Mouse (Mus musculus) thymus, postnatal 14 days (tissue): ENCODE results near the gene Mtfr1l.

ENCODE experiments used
- DNase-seq: peaks from one replicate; pipeline ENCODE4 v3.0.0; 2021

The Mtfr1l gene

GRCm38 (mm10) chr4:134534932-134535786, at the start of gene Mtfr1l:
Gene Mtfr1l, minus strand, starts transcription at chr4:134535387.
- peak; percentile 97 for DNase-seq

GRCm38 (mm10) chr4:134583513-134583912, 48.3 kb upstream of the Mtfr1l start:
- DNase-seq = peak; percentile 57

- no peak for DNase-seq
These were observed 46.2 kb upstream of the Mtfr1l start for GRCm38 (mm10) chr4:134581365-134581764.

DNA sequence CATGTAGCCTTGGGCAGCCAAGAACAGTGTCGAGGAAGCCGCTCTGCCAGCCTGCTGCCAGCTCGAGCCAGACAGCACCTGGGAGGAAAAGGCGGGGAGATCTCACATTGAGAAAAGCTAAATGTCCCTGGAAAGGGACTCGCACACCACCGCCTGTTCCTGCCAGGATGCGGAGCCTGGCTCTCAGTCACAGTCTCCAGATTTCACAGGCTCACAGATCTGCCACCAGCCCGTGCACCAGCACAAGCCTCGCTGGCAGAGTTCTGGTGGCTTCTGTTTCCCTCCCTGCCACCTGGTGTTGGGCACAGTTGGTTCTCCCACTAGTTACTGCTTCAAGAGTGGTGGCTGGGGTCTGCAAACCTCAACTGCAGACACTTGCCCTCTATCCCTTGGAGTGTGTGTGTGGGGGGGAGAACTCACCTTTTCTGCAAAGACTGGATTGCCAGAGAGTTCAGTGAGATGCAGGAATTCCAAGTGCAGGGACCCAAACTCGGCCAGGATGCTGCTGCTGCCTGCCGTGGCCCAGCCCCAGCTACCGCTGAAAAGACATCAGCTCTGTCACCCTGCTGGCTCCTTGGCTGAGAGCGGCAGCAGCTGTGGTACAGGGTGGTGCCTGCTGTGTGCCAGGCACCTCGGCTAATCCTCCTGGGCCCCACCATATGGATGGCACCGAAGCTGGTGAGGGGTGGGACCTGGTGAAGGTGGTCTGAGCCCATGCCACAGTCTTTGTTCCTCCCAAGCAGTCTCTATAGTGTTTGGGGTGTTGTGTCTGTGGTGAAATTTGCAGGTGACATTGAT, 45.4 kb upstream of the Mtfr1l start:
- no peak for DNase-seq

DNA sequence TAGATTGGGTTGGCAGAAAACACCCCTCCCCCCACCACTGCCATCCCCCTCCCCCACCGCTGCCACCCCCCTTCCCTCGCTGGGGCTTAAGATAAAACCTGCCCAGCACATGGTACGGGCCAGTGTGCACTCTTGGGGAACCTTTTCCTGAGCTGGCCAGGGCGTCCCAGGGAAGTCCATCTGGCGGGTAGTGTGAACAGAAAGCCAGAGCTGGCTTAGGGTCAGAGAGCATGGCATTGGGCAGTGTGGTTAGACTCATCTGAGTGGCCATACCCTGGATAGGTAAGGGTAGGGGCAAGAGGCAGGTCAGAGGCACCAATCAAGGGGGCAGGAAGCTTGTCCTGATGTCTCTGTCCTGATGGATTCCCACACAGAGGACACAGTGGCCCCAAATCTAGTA, 44.4 kb upstream of the Mtfr1l start:
- DNase-seq = no peak

GRCm38 (mm10) chr4:134579212-134579611, 44.0 kb upstream of the Mtfr1l start:
- no peak for DNase-seq

DNA sequence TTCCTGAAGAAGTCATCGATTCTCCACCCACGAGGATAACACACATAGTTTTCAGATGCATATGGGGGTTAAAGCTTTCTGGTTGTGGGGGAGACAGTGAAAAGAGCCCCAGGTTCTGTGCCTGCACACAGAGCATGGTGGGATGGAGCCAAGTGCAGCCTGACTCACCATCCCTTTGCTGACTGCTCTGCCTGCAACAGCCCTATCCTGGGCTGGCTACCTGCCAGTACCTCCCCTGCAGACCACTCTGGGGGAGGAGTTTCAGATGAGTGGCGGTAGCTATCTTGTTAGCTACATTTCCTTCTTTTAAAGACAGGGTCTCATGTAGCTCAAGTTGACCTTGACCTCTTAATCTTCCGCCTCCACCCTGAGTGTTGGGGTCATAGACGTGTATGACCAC, 43.2 kb upstream of the Mtfr1l start:
- DNase-seq = no peak

GRCm38 (mm10) chr4:134577281-134577680, 42.1 kb upstream of the Mtfr1l start:
- DNase-seq = no peak

DNA sequence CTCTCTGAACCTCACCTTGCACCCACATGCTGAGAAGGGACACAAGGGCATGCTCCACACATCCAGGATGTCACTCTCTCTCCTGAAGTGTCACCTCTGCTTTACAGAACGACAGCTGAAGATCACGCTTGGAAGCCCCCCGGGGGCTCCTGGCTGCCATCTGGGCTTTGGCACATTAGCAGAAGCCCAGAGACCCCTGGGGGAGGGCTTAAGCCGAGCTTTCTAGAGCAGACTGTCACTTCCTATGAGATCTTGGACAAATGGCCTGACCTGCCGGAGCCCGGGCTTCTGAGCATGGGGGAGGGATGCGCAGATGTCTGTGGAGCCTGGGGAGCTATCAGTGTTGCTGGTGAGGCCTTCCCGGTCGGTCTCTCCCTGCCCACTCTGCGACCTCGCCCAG, 40.3 kb upstream of the Mtfr1l start:
- no peak for DNase-seq

DNA sequence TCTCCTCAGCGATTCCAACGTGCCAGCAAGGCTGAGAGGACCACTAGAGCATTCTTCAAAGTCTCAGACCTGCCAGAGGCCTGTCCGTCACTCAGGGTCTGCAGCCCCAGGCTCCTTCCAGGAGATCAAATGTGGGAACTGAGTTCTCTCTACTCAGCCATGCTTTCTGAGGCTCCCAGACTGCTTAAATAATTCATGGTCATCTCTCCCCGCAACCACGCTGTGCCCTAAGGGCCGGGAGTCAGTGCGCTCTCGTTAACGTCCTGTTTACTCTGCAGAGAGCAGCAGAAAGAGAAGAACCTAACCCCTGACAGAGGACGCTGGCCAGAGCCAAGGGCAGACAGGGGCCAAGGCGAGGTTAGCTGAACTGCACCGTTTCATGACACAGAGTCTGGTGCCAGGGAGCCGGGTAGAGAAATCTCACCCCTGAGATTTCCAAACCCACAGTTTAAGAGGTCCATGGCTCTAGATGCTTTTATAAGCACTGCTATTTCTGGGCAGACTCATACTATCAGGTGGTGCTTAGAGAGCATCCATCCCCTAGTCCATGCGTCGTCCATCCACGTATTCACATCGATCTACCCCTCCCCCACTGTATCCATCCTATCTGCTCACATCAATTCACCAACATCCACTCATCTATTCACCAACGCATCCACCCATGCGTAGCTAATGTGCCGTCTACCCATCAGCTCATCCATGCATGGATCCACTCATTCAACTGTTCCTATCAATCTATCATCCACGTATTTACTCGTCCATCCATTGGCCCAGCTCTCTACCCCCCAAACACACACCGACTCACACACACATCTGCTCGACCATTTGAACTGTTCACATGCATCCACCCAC, 37.5 kb upstream of the Mtfr1l start:
- no peak for DNase-seq

GRCm38 (mm10) chr4:134570704-134571451, 35.7 kb upstream of the Mtfr1l start:
- no peak for DNase-seq

DNA sequence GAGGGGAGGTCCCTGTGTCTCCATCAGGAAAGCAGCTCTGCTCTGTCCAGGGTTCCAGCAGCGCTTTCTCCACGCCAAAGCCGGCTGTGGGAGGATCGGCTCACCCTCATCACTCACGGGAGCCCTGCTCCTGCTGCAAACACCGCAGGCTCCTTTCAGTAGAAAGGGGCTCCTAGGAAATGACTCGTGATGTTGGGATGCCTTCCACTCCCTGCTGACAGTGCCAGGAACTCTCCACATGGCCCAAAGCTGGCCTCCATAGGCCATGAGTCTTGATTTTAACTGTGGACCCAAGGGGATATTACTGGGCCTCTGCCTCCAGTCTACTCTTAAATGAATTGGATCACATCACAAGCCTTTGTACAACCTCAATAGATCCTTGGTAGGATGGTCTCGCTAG, 34.6 kb upstream of the Mtfr1l start:
- DNase-seq = no peak

- DNase-seq = peak; percentile 24
These were observed 34.0 kb upstream of the Mtfr1l start for GRCm38 (mm10) chr4:134569205-134569604.

DNA sequence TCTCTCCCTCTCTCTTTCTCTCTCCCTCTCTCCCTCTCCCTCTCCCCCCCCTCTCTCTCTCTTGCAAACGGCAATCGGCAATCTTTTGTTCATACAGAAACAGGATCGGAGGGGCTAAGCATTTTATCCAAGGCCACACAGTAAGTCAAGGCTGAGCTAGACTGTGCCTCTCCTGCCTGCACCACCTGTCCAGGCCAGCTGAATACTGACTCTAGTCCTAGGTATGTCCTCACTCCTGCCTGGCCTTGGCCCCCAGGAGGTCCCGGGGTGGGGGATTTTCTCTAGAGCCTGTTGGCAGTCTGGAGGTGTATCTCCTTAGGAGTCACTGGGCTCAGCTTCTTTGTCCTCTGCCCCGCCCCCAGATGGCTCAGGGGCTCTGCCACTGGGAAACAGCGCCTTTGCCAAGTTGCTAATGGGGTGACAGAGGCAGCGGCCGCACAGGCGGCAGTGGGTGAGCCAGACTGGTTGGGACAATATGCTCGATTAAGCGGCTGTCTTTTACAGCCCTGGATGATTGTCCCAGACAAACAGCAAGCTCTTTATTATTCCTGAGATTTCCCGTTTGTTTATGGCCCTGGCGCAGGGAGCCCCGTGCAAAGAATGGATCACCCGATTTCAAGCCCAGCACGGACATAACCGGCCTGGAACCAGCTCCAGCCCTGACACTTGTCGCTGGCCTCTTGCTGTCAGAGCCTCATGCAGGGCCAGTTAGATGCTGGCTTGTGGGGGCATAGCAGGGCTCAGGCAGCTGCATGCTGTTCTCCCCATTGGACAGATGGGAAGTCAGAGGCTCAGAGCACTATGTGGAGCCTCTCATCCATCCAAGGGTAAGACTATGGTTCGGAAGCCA, 32.4 kb upstream of the Mtfr1l start:
- no peak for DNase-seq

- DNase-seq = no peak
These were observed 28.9 kb upstream of the Mtfr1l start for GRCm38 (mm10) chr4:134564093-134564492.

DNA sequence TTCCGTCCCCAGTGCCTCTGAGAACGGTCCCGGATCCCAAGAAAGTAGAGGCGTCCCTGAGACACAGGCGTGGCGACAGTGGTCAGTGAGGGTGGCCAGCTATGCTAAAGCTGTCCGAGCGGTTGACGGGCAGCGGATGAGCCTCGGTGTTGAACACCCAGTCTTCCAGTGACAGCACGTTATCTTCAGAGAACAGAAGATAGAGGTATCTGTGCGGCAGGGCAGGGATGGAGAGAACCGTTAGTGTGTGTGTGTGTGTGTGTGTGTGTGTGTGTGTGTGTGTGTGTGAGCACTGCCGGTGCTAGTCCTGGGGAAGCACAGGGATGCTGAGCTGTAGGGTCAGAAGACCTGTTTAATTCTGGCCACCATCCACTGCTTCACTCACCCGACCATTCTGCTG, 28.4 kb upstream of the Mtfr1l start:
- no peak for DNase-seq

GRCm38 (mm10) chr4:134562014-134562413, 26.8 kb upstream of the Mtfr1l start:
- no peak for DNase-seq

DNA sequence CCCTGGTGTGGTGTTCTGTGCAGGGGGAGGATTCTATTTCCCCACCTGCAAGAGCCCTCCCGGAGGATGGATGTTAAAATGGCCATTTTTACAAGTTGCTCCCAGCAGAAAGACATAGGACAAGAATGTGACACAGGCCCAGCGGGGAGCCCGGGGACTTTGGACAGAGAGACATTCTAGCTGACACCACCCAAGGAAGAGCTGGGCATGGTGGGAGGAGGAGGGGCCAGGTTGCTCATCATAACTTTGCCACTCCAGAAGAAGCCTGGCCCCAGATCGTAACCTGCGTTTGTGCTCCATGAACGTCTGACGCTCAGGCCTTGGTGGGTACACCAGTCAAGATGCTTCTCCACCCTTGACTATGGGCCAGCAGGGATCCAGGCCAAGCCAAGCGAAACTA, 25.5 kb upstream of the Mtfr1l start:
- no peak for DNase-seq

GRCm38 (mm10) chr4:134559154-134559553, 24.0 kb upstream of the Mtfr1l start:
- DNase-seq = no peak

DNA sequence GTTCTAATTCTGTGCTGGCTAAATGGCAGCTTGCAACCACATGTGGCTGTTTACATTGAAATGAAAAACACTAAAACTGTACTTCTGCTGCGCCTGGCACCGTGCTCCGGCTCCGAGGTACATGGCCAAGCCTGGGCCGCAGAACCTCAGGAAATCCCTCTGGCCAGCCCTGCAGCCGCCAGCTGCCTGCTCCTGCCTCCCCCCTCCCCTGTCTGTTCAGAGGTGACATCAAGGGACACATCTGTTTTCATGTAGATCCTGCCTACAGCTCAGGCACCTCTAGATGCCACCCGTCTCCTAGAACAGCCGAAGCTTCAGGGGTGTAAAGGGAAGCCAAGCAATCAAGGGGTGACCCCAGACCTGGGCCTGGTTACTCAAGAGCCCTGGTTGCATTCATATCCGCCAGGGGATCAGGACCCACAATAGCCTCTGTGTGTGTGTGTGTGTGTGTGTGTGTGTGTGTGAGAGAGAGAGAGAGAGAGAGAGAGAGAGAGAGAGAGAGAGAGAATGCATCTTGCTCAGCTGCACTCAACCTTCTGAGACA, 23.5 kb upstream of the Mtfr1l start:
- DNase-seq = peak; percentile 66

GRCm38 (mm10) chr4:134557626-134558249, 22.6 kb upstream of the Mtfr1l start:
- DNase-seq = no peak
